Mouse (Mus musculus): ENCODE data around the gene Cltc. TPM values are rescaled to one million over a fixed set of nuclear protein-coding genes. Genes with fewer than 3 reads are reported as not detected.
"Not testable (repeated sequence)": the region's sequence is repeated elsewhere in the genome, so short reads cannot be mapped to it uniquely, and the experiment has no call there.

Cltc gene
- total RNA-seq, 4 experiments from 2014 or later, result 469 to 494 (median 482) TPM

DNA sequence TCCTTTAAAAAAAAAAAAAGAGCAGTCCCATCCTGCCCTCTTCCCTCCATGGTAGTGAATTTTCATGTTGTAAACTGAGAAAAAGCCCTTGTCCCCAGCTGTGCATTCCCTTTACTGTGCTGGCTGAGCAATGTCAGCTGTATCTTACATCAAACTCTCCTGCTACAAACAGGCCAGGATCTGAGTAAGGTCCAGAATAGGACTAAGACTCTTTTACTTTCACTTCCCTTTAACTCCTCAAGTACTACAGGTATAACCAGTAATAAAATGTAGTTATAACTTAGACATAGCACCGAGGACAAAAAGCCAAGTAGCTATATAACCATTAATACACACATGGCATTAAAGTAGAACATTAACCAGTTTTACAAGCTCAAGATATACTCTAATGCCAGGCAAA lies 18.4 kb downstream of the Cltc start:
- no peak for DNase-seq (ENCODE audit: low spot score in 2 of 2)

- DNase-seq (ENCODE audit: low spot score in 2 of 2), result not testable (repeated sequence)
Measured at GRCm38 (mm10) chr11:86738308-86738707, 19.1 kb downstream of the Cltc start.

DNA sequence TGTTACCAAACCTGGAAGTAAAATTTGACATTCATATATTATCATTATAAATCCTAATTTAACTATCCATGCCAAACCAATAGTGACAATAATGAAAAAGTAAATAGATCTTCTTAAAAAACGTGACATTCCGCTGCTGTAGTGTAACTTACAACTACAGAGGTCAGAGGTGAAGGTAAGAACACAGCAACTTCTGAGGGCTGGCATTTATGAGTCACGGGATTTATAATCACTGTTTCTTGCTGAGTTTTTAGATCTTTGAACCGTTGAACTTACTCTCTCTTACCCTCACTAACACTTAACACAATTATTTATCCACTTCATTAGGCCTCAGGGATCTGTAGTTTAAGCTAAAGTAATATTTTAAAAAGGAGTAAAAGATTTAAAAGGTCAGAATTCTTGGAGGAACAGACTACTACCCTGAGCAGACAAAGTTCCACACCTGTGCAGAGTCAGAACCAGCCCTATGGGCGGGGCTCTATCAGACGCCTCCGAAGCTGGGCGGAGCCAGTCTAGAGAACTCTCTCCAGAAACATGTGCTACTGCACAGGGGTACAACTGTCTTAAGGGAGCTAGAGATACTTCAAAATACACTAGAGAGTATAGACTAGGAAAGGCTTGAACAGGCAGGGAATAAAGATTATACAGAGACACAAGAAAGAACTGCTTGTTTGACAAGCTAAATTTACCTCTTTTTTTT lies 19.9 kb downstream of the Cltc start:
- no peak for DNase-seq (ENCODE audit: low spot score in 2 of 2)

DNA sequence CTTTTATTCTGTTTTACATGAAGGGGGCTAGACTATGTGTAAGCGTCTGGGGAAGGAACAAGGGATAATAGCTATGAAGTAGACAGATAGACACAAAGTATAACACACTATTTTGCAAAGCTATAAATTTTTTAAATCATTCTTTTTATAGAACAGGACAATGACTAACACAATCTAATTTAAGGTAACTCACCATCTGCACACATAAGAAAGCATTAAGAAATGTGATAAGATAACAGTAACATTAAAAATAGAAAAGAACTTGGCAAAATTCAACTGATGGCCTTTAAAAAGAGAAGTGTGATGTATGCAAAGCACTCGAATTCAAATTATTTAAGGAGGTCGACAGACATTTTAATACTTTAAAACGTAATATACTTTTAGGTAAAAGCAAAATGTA lies 22.4 kb downstream of the Cltc start:
- DNase-seq (ENCODE audit: low spot score in 2 of 2), result no peak

- DNase-seq (ENCODE audit: low spot score in 2 of 2), result no peak
Measured at GRCm38 (mm10) chr11:86734241-86734939, 23.0 kb downstream of the Cltc start.

DNA sequence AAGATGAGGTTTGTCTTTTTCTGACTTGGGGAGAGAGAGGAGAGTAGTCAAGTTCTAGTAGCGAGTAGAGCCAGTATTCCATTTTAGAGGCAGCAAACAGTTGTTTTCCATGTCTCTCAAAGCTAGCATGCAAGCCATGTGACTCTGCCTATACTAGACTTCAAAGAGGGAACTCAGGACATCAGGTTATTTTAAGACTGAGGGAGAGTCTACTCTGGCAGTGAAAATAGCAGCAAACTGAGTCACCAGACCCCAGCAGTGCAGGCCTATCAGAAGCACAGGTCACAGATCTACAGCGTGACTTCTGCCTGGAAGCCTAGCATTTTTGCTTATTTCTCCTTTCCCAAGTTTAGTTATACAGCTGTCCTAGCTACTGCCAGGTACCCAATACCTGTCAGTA lies 25.9 kb downstream of the Cltc start:
- no peak for DNase-seq (ENCODE audit: low spot score in 2 of 2)

- no peak for DNase-seq (ENCODE audit: low spot score in 2 of 2)
Measured at GRCm38 (mm10) chr11:86725607-86726006, 31.8 kb downstream of the Cltc start.

DNA sequence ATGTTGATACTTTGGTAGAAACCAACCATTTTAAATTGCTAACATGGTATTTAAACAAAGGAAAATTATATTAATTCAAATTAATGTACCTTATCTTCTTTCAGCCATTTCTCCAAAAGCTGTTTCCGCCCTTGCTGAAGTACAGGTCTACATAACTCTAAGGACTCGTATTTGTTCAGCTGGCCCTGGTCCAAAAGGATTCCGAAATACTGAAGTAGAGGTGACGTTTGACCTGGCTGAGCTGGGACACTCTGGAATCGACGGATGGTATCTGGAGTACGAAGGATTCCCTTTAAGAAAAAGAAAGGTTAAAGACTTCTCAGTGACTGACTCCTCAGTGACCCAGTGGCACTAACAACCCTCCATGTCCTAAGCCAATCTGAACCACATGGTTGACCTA lies 32.4 kb downstream of the Cltc start:
- DNase-seq (ENCODE audit: low spot score in 2 of 2), result no peak

- DNase-seq (ENCODE audit: low spot score in 2 of 2), result no peak
Measured at GRCm38 (mm10) chr11:86724004-86724403, 33.4 kb downstream of the Cltc start.

DNA sequence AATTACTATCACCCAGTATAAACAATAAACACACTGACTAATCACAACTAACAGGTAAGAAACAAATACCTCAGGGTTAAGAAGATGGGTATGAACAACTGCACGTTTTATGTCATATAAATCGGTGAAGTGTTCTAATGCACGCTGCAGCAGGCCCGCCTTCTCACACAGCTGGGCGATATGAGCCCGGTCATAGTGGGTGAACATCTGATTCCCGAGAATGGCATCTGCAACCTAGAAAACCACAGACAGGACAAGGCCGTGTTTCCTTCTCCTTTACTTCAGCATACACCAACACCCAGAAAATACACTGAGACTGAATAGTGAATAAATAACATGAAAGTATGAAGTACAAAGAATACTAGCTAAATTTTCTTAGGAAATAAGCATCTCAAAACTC lies 38.0 kb downstream of the Cltc start:
- no peak for DNase-seq (ENCODE audit: low spot score in 2 of 2)

GRCm38 (mm10) chr11:86718369-86718768 lies 39.0 kb downstream of the Cltc start:
- no peak for DNase-seq (ENCODE audit: low spot score in 2 of 2)

DNA sequence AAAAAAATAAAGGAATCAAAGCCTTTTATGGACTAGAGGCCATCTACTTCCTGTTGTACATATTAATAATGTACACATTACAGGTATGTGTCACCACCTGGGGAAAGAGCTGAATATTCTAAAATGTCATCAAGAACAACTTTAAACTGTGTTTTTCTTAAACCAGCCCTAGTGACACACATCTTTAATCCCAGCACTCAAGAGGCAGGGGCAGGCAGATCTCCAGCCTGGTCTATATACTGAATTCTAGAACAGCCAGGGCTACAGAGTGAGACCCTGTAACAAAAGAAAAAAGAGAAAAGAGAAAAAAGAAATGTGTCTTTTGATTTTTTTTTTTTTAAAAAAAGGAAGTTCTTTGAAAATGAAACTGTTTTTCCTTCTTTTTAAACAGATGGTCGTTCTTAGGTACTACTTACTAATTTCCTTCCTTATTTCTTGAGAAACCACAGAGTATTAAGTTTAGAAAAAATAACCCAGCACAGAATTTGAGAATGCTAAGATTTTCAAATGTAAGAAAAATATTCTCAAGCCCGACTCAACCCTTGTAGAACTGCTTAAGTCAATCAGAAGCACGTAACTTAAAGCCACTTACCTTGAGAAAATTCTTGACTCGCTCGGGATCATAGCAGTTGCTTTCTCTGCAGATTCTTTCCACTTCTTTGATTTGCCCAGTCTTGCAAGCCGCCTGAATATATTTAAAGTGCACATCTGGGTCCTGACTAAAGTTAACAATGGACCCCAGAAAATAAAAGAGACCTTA lies 39.9 kb downstream of the Cltc start:
- DNase-seq (ENCODE audit: low spot score in 2 of 2), result no peak

DNA sequence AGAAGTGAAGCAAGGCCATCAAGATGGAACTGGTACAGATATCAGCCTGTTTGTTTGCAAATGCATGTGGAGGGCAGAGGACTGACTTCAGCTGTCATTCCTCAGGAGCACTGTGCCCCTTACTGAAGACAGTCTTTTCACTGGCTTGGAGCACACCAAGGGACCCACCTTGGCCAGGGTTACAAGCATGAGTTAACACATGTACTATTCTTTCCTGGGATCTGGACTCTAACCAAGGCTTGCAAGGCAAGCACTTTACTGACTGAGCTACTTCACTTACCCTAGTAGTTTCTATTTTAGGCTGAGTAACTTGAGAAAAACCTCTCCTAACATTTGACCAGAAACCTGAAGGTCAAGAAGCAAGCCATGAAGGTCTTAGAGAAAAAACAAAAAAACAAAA lies 42.8 kb downstream of the Cltc start:
- DNase-seq (ENCODE audit: low spot score in 2 of 2), result no peak

GRCm38 (mm10) chr11:86701151-86701550 lies 56.2 kb downstream of the Cltc start:
- no peak for DNase-seq (ENCODE audit: low spot score in 2 of 2)

DNA sequence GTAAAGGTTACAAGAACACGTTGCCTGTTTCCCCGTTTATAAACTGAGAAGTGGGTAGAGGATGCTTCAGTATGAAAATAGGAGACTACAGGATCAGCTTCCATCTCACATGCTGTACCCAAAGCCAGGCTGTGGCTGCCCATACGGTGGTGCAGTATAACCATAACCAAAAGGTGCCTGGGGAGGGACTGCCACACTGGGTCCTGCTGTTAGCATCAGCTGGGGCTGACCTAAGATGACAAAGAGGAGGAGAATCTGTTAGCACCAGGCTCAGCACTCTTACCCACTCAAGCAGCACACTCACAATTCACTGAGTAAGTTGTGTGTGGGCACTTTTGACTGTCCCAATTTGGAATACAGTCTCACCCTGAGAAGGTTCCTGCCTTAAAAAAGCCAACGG lies 61.9 kb downstream of the Cltc start:
- DNase-seq (ENCODE audit: low spot score in 2 of 2), result no peak

DNA sequence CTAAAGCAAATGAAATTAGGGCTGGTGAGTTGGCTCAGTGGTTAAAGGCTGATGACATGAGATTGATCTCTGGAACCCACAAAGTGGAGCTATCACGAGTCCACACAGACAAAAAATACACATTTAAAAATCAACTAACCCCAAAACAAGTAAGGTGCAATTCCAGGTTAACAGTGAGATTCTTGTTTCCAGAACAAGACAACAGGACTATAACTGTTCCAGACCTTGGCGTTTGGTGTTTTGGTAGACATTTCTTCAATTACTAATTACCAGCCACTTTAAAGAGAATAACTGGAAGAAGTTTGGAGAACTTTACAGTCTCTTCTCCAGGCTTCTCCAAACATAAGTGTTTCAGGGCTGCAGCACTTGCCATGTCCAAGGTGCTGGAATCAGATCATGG lies 64.8 kb downstream of the Cltc start:
- DNase-seq (ENCODE audit: low spot score in 2 of 2), result no peak

- DNase-seq (ENCODE audit: low spot score in 2 of 2), result no peak
Measured at GRCm38 (mm10) chr11:86691956-86692355, 65.4 kb downstream of the Cltc start.

DNA sequence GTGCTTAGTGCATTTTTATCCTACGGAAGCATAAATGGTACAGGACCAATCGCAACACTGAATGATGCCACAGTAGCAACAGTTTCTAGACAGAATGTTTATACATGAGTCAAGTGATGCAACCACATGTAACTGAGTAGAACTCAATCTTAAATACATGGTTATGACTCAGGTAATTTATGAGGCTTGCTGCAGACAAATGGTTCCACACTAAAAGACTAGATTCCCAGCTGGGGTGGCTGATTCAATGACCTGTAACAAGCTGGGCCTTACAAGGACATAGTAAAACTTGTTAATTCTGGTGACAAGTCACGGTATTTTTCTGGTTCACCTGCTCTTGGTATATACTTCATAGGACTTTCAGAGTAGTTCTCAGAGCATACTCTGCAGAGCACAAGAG lies 65.9 kb downstream of the Cltc start:
- DNase-seq (ENCODE audit: low spot score in 2 of 2), result no peak

GRCm38 (mm10) chr11:86690383-86690782 lies 67.0 kb downstream of the Cltc start:
- DNase-seq (ENCODE audit: low spot score in 2 of 2), result no peak

GRCm38 (mm10) chr11:86685366-86685765 lies 72.0 kb downstream of the Cltc start:
- DNase-seq (ENCODE audit: low spot score in 2 of 2), result no peak

- no peak for DNase-seq (ENCODE audit: low spot score in 2 of 2)
Measured at GRCm38 (mm10) chr11:86684126-86685012, 73.0 kb downstream of the Cltc start.

Data from layer of hippocampus, adult 8-10 months (tissue).